Mouse (Mus musculus) ES-E14 (cell line): Measurements from ENCODE around the gene 1700025G04Rik. TPM values are rescaled to one million over a fixed set of nuclear protein-coding genes. Genes with fewer than 3 reads are reported as not detected.

Experiments used
- DNase-seq: peaks from one replicate; pipeline ENCODE4 v3.0.0-alpha.2; 2013; ENCODE audit warnings: low read depth, low spot score
- H3K27ac ChIP-seq: 2 replicates; pipeline ENCODE4 v1.5.1; 2012; ENCODE audit warnings: low read depth, mild to moderate bottlenecking, low read length, moderate library complexity, mixed read lengths; ENCODE audit not compliant: poor library complexity, insufficient read depth, severe bottlenecking
- H3K36me3 ChIP-seq: 2 replicates; pipeline ENCODE4 v1.6.1; 2012; ENCODE audit warnings: mild to moderate bottlenecking, low read length, moderate library complexity, mixed read lengths; ENCODE audit not compliant: control insufficient read depth, poor library complexity, insufficient read depth, severe bottlenecking
- H3K4me1 ChIP-seq, 2 experiments: fragments of 150-350 bp in 1 of 2; sonication (generic) in 1 of 2; 2 replicates each; pipeline ENCODE4 v1.6.1; 2012; ENCODE audit warnings: low read length in 2 of 2, mild to moderate bottlenecking in 1 of 2, mixed read lengths in 1 of 2; ENCODE audit not compliant: control insufficient read depth in 2 of 2, insufficient read depth in 2 of 2, poor library complexity in 1 of 2
- H3K4me3 ChIP-seq, 2 experiments: fragments of 150-350 bp in 1 of 2; sonication (generic) in 1 of 2; 2 replicates each; pipeline ENCODE4 v1.5.1; 2012; ENCODE audit warnings: low read length in 2 of 2, low read depth in 1 of 2, mild to moderate bottlenecking in 1 of 2, mixed read lengths in 1 of 2; ENCODE audit not compliant: insufficient read depth in 1 of 2, poor library complexity in 1 of 2, severe bottlenecking in 1 of 2
- H3K9ac ChIP-seq: 2 replicates; pipeline ENCODE4 v1.6.1; 2012; ENCODE audit warnings: low read depth, mild to moderate bottlenecking, low read length, mixed read lengths; ENCODE audit not compliant: poor library complexity, insufficient read depth, severe bottlenecking
- H3K9me3 ChIP-seq: fragments of 150-350 bp; sonication (generic); 2 replicates; pipeline ENCODE4 v1.6.1; 2012; ENCODE audit warnings: low read depth, mild to moderate bottlenecking, low read length; ENCODE audit not compliant: control insufficient read depth, insufficient read depth
- CHD2 ChIP-seq: IDR thresholded peaks from 2 replicates; pipeline ENCODE4 v1.6.1; 2014; ENCODE audit warnings: mild to moderate bottlenecking, low read depth, low read length, inconsistent platforms
- HCFC1 ChIP-seq: IDR thresholded peaks from 2 replicates; pipeline ENCODE4 v1.6.1; 2012; ENCODE audit warnings: low read length, inconsistent platforms, borderline replicate concordance; ENCODE audit not compliant: insufficient read depth
- MAFK ChIP-seq: IDR thresholded peaks from 2 replicates; pipeline ENCODE4 v1.6.1; 2014; ENCODE audit warnings: mild to moderate bottlenecking, low read depth, low read length, inconsistent platforms; ENCODE audit not compliant: insufficient read depth
- ZC3H11A ChIP-seq: IDR thresholded peaks from 2 replicates; pipeline ENCODE4 v1.6.1; 2012; ENCODE audit warnings: low read depth, mild to moderate bottlenecking, inconsistent platforms, low read length, borderline replicate concordance
- ZNF384 ChIP-seq: IDR thresholded peaks from 2 replicates; pipeline ENCODE4 v1.6.1; 2012; ENCODE audit warnings: low read depth, low read length, inconsistent platforms
- in situ Hi-C, 2 experiments: fragments of 600-800 bp; cut with MboI; formaldehyde crosslinking; loops; one replicate each; pipeline ENCODE4 v1.15.1; 2025; ENCODE audit warnings: low sequenced_read_pairs in 2 of 2, inconsistent platforms in 1 of 2; ENCODE audit not compliant: unreplicated experiment in 2 of 2
- total RNA-seq: library from RNA; depleted of rRNA; stranded (reverse); fragments of 300-350 nt; gene quantifications from 2 replicates; pipeline ENCODE4 v1.2.3, GENCODE M21; 2012

The 1700025G04Rik gene
- total RNA-seq, 1 experiment = 2.1 TPM

- TF ChIP-seq CHD2 (no peak), MAFK (no peak), ZC3H11A (no peak), ZNF384 (no peak), HCFC1 (no peak)
- Histone ChIP-seq H3K4me1 (peaks cover 0 to 5% of the 10 kb centered on the region in 2 experiments; a peak in 1 of 4 replicates), H3K9ac (no peak overlapping the region), H3K9me3 (no peaks in the 10 kb centered on the region), H3K27ac (no peak overlapping the region), H3K36me3 (no peaks in the 10 kb centered on the region), H3K4me3 (no peak overlapping the region)
- DNase-seq = no peak
- in situ Hi-C loops = no loop called here
These were observed 16.2 kb upstream of the 1700025G04Rik start for GRCm38 (mm10) chr1:152106136-152106535.

DNA sequence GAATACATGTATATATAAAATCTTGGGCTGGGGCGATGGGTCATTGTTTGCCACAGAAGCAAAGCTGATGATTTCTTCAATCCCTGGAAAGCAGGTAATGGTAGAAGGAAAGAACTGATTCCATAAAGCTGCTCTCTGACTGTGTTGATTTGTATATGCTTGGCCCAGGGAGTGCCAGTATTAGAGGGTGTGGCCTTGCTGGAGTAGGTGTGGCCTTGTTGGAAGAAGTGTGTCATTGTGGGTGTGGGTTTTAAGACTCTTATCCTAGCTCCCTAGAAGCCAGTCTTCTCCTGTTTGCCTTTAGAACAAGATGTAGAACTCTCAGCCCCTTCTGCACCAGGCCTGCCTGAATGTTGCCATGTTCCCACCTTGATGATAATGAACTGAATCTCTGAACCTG lies 15.3 kb upstream of the 1700025G04Rik start:
- Histone ChIP-seq H3K4me3 (no peak overlapping the region), H3K36me3 (no peaks in the 10 kb centered on the region), H3K9me3 (no peaks in the 10 kb centered on the region), H3K27ac (no peak overlapping the region), H3K4me1 (no peaks in the 10 kb centered on the region), H3K9ac (no peak overlapping the region)
- no peak for DNase-seq
- in situ Hi-C loops = no loop called here
- TF ChIP-seq HCFC1 (no peak), ZNF384 (no peak), CHD2 (no peak), MAFK (no peak), ZC3H11A (no peak)

GRCm38 (mm10) chr1:152101746-152102145 lies 11.8 kb upstream of the 1700025G04Rik start:
- Histone ChIP-seq H3K4me1 (no peaks in the 10 kb centered on the region), H3K27ac (no peak overlapping the region), H3K9me3 (no peaks in the 10 kb centered on the region), H3K36me3 (no peaks in the 10 kb centered on the region), H3K9ac (no peak overlapping the region), H3K4me3 (no peak overlapping the region)
- no peak for TF ChIP-seq HCFC1
- TF ChIP-seq MAFK = no peak
- no peak for TF ChIP-seq ZNF384
- TF ChIP-seq CHD2 = no peak
- no peak for TF ChIP-seq ZC3H11A
- DNase-seq = no peak
- in situ Hi-C loops = no loop called here

DNA sequence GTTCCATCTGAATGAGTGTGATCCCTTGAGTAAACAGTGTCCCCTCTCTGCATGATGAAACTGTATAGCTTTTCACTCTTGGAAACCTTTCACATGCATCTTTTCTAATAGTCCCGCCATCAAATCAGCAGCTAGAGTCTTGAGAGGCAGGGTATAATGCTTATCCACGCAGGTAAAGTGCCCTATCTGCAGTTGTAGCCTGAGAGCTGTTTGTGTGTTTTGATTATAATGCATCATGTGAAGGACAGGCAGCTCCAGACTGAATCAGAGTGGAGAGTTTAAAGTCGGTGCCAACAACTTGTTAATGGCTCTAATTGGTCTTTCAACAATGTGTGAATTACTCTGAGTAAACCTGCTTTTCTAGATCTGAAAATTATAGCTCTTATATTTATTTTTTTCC lies 6.1 kb upstream of the 1700025G04Rik start:
- in situ Hi-C loops = no loop called here
- Histone ChIP-seq H3K4me3 (no peak overlapping the region), H3K4me1 (0 out of 4 replicates have a peak, but pooled peaks cover 0 to 2% of the 10 kb centered on the region in 2 experiments), H3K9me3 (no peaks in the 10 kb centered on the region), H3K36me3 (no peaks in the 10 kb centered on the region), H3K9ac (no peak overlapping the region), H3K27ac (no peak overlapping the region)
- TF ChIP-seq CHD2 (no peak), ZC3H11A (no peak), MAFK (no peak)
- no peak for DNase-seq
